Mouse (Mus musculus): Measurements from ENCODE around the gene Crip1. TPM values are rescaled to one million over a fixed set of nuclear protein-coding genes. Genes with fewer than 3 reads are reported as not detected.
"Not testable (repeated sequence)": the region's sequence is repeated elsewhere in the genome, so short reads cannot be mapped to it uniquely, and the experiment has no call there.

The Crip1 gene
- total RNA-seq, 1 experiment = 173 TPM

DNA sequence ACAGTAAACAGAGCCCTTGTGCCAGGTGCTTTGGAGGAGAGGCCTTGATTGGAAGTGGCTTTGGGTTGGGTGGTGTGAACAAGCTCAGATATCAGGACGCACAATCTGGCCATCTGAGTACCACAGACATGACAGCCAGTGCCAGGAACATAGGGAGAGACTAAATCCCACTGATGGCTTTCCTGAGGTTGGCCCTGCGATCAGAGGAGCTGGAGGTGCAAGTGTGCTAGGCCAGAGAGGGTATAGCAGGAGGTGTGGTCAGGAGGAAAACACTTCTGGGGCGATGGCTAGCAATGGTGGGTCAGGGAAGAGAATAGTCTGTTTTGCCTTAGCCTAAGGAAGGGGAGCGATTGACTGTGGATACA is 40.9 kb downstream of the Crip1 start:
- no peaks in the 10 kb centered on the region for H3K9me3 ChIP-seq (ENCODE audit: control insufficient read depth, insufficient read depth, low read depth, low read length)
- H3K36me3 ChIP-seq (ENCODE audit: control insufficient read depth, insufficient read depth, low read length, poor library complexity, severe bottlenecking) = no peaks in the 10 kb centered on the region; the same call in 1 of the 2 replicates
- no peak overlapping the region for H3K27ac ChIP-seq (ENCODE audit: insufficient read depth, low read depth, low read length, poor library complexity, severe bottlenecking)
- TF ChIP-seq HCFC1 (IDR thresholded peaks at IDR 0.05; ENCODE audit: borderline replicate concordance, insufficient read depth, low read length) (no peak), CHD2 (IDR thresholded peaks at IDR 0.05; ENCODE audit: low read depth, low read length) (no peak)
- no peak for DNase-seq (ENCODE audit: low read depth, low spot score)
- no peak overlapping the region for H3K9ac ChIP-seq (ENCODE audit: insufficient read depth, low read depth, low read length, poor library complexity, severe bottlenecking)
- peaks cover 0 to 23% of the 10 kb centered on the region in 2 experiments; a peak in 2 of 4 replicates for H3K4me1 ChIP-seq (ENCODE audit: control insufficient read depth in 2 of 2, insufficient read depth in 2 of 2, low read length in 2 of 2, poor library complexity in 1 of 2)
- H3K4me3 ChIP-seq (ENCODE audit: insufficient read depth in 1 of 2, low read depth in 1 of 2, low read length in 2 of 2, poor library complexity in 1 of 2, severe bottlenecking in 1 of 2) = 0 out of 4 replicates have a peak overlapping the region, but pooled peaks of 1 of the 2 experiments have one; percentile 63
- in situ Hi-C loops (cut with MboI; ENCODE audit: low sequenced_read_pairs in 2 of 2, unreplicated experiment in 2 of 2) = no loop called here

DNA sequence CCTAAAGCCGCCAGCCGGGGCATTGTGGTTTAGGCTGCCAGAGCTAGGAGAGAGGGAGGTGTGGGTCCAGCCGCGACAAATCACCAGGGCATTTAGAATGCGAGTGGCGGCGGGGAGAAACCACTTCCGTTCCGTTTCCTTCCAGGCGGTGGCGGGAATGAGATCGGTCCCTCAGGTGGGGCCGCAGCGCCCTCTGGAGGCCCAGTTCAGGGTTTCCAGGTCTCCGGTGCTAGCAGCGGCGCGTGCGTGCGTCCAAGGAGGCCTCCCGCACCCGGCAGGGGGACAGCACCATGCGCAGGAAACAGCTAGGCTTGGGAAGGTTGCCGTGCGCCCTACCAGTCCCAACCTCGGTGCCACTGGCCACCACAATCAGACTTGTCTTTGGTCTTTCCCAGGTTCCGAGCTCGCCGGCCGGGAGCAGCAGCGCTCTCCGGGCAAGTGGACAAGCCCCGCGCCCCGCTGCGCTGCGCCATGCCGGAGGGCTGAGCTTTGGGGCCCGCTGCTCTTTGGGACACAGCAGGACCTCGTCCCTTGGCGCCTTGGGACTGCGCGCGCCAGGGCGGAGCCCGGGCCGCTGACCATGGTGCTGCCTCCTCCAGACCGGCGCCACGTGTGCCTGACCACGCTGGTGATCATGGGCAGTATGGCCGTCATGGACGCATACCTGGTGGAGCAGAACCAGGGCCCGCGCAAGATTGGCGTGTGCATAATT is 41.6 kb downstream of the Crip1 start:
- no peak overlapping the region for H3K27ac ChIP-seq (ENCODE audit: insufficient read depth, low read depth, low read length, poor library complexity, severe bottlenecking)
- H3K36me3 ChIP-seq (ENCODE audit: control insufficient read depth, insufficient read depth, low read length, poor library complexity, severe bottlenecking) = no peaks in the 10 kb centered on the region; the same call in 1 of the 2 replicates
- H3K4me1 ChIP-seq (ENCODE audit: control insufficient read depth in 2 of 2, insufficient read depth in 2 of 2, low read length in 2 of 2, poor library complexity in 1 of 2) = peaks cover 0 to 23% of the 10 kb centered on the region in 2 experiments; a peak in 2 of 4 replicates
- DNase-seq (ENCODE audit: low read depth, low spot score) = peak; percentile 73
- in situ Hi-C loops (cut with MboI; ENCODE audit: low sequenced_read_pairs in 2 of 2, unreplicated experiment in 2 of 2) = no loop called here
- no peaks in the 10 kb centered on the region for H3K9me3 ChIP-seq (ENCODE audit: control insufficient read depth, insufficient read depth, low read depth, low read length)
- TF ChIP-seq CHD2 (IDR thresholded peaks at IDR 0.05; ENCODE audit: low read depth, low read length) = no peak
- TF ChIP-seq HCFC1 (IDR thresholded peaks at IDR 0.05; ENCODE audit: borderline replicate concordance, insufficient read depth, low read length) = 0 out of 2 replicates have a peak, but pooled peaks have one; percentile 24
- TF ChIP-seq MAFK (IDR thresholded peaks at IDR 0.05; ENCODE audit: insufficient read depth, low read depth, low read length) = no peak
- 0 out of 2 replicates have a peak, but pooled peaks have one; percentile 27 for TF ChIP-seq ZC3H11A (IDR thresholded peaks at IDR 0.05; ENCODE audit: borderline replicate concordance, low read depth, low read length)
- no peak for TF ChIP-seq ZNF384 (IDR thresholded peaks at IDR 0.05; ENCODE audit: low read depth, low read length)
- H3K9ac ChIP-seq (ENCODE audit: insufficient read depth, low read depth, low read length, poor library complexity, severe bottlenecking) = peak overlapping the region; percentile 72
- peak overlapping the region; percentile 63 to 64 for H3K4me3 ChIP-seq (ENCODE audit: insufficient read depth in 1 of 2, low read depth in 1 of 2, low read length in 2 of 2, poor library complexity in 1 of 2, severe bottlenecking in 1 of 2)

DNA sequence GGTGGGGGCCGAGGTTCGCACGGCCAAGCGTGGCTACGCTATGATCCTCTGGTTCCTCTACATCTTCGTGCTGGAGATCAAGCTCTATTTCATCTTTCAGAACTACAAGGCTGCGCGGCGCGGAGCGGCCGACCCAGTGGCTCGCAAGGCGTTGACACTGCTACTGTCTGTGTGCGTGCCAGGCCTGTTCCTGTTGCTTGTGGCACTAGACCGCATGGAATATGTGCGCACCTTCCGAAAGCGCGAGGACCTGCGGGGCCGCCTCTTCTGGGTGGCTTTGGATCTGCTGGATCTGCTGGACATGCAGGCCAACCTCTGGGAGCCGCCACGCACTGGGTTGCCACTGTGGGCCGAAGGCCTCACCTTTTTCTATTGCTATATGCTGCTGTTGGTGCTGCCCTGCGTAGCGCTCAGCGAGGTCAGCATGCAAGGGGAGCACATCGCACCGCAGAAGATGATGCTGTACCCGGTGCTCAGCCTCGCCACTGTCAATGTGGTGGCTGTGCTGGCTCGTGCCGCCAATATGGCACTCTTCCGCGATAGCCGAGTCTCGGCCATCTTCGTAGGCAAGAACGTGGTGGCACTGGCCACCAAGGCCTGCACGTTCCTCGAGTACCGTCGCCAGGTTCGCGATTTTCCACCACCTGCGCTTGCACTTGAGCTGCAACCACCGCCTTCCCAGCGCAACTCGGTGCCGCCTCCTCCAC is 42.4 kb downstream of the Crip1 start:
- no peak overlapping the region for H3K9ac ChIP-seq (ENCODE audit: insufficient read depth, low read depth, low read length, poor library complexity, severe bottlenecking)
- no peaks in the 10 kb centered on the region for H3K9me3 ChIP-seq (ENCODE audit: control insufficient read depth, insufficient read depth, low read depth, low read length)
- H3K36me3 ChIP-seq (ENCODE audit: control insufficient read depth, insufficient read depth, low read length, poor library complexity, severe bottlenecking) = no peaks in the 10 kb centered on the region; the same call in 1 of the 2 replicates
- in situ Hi-C loops (cut with MboI; ENCODE audit: low sequenced_read_pairs in 2 of 2, unreplicated experiment in 2 of 2) = no loop called here
- H3K4me3 ChIP-seq (ENCODE audit: insufficient read depth in 1 of 2, low read depth in 1 of 2, low read length in 2 of 2, poor library complexity in 1 of 2, severe bottlenecking in 1 of 2) = peak overlapping the region; percentile 63 to 64; a peak in 2 of 4 replicates
- TF ChIP-seq ZNF384 (IDR thresholded peaks at IDR 0.05; ENCODE audit: low read depth, low read length) = no peak
- no peak for TF ChIP-seq ZC3H11A (IDR thresholded peaks at IDR 0.05; ENCODE audit: borderline replicate concordance, low read depth, low read length)
- TF ChIP-seq CHD2 (IDR thresholded peaks at IDR 0.05; ENCODE audit: low read depth, low read length) = no peak
- TF ChIP-seq MAFK (IDR thresholded peaks at IDR 0.05; ENCODE audit: insufficient read depth, low read depth, low read length) = no peak
- TF ChIP-seq HCFC1 (IDR thresholded peaks at IDR 0.05; ENCODE audit: borderline replicate concordance, insufficient read depth, low read length) = no peak
- peaks cover 0 to 23% of the 10 kb centered on the region in 2 experiments; a peak in 2 of 4 replicates for H3K4me1 ChIP-seq (ENCODE audit: control insufficient read depth in 2 of 2, insufficient read depth in 2 of 2, low read length in 2 of 2, poor library complexity in 1 of 2)
- no peak overlapping the region for H3K27ac ChIP-seq (ENCODE audit: insufficient read depth, low read depth, low read length, poor library complexity, severe bottlenecking)
- DNase-seq (ENCODE audit: low read depth, low spot score) = no peak

- Histone ChIP-seq H3K4me1 (ENCODE audit: control insufficient read depth in 2 of 2, insufficient read depth in 2 of 2, low read length in 2 of 2, poor library complexity in 1 of 2) (peaks cover 0 to 9% of the 10 kb centered on the region in 2 experiments; a peak in 2 of 4 replicates), H3K36me3 (ENCODE audit: control insufficient read depth, insufficient read depth, low read length, poor library complexity, severe bottlenecking) (no peaks in the 10 kb centered on the region; the same call in 1 of the 2 replicates), H3K4me3 (ENCODE audit: insufficient read depth in 1 of 2, low read depth in 1 of 2, low read length in 2 of 2, poor library complexity in 1 of 2, severe bottlenecking in 1 of 2) (no peak overlapping the region), H3K9ac (ENCODE audit: insufficient read depth, low read depth, low read length, poor library complexity, severe bottlenecking) (no peak overlapping the region), H3K9me3 (ENCODE audit: control insufficient read depth, insufficient read depth, low read depth, low read length) (no peaks in the 10 kb centered on the region), H3K27ac (ENCODE audit: insufficient read depth, low read depth, low read length, poor library complexity, severe bottlenecking) (no peak overlapping the region)
- no peak for TF ChIP-seq MAFK (IDR thresholded peaks at IDR 0.05; ENCODE audit: insufficient read depth, low read depth, low read length)
- no peak for TF ChIP-seq CHD2 (IDR thresholded peaks at IDR 0.05; ENCODE audit: low read depth, low read length)
- TF ChIP-seq HCFC1 (IDR thresholded peaks at IDR 0.05; ENCODE audit: borderline replicate concordance, insufficient read depth, low read length) = no peak
- no peak for TF ChIP-seq ZNF384 (IDR thresholded peaks at IDR 0.05; ENCODE audit: low read depth, low read length)
- no peak for TF ChIP-seq ZC3H11A (IDR thresholded peaks at IDR 0.05; ENCODE audit: borderline replicate concordance, low read depth, low read length)
- no peak for DNase-seq (ENCODE audit: low read depth, low spot score)
- in situ Hi-C loops (cut with MboI; ENCODE audit: low sequenced_read_pairs in 2 of 2, unreplicated experiment in 2 of 2) = no loop called here
Observed at GRCm38 (mm10) chr12:113193423-113193822, 47.3 kb downstream of the Crip1 start.

- H3K4me3 ChIP-seq (ENCODE audit: insufficient read depth in 1 of 2, low read depth in 1 of 2, low read length in 2 of 2, poor library complexity in 1 of 2, severe bottlenecking in 1 of 2); H3K27ac ChIP-seq (ENCODE audit: insufficient read depth, low read depth, low read length, poor library complexity, severe bottlenecking); DNase-seq (ENCODE audit: low read depth, low spot score); H3K36me3 ChIP-seq (ENCODE audit: control insufficient read depth, insufficient read depth, low read length, poor library complexity, severe bottlenecking); H3K4me1 ChIP-seq (ENCODE audit: control insufficient read depth in 2 of 2, insufficient read depth in 2 of 2, low read length in 2 of 2, poor library complexity in 1 of 2); H3K9ac ChIP-seq (ENCODE audit: insufficient read depth, low read depth, low read length, poor library complexity, severe bottlenecking); H3K9me3 ChIP-seq (ENCODE audit: control insufficient read depth, insufficient read depth, low read depth, low read length); in situ Hi-C loops (cut with MboI; ENCODE audit: low sequenced_read_pairs in 2 of 2, unreplicated experiment in 2 of 2): not testable (repeated sequence)
Observed at GRCm38 (mm10) chr12:113199132-113199531, 53.0 kb downstream of the Crip1 start.

Data from ES-E14 (cell line).